Mouse (Mus musculus) brown adipose tissue, adult 24 weeks (tissue): Measurements from ENCODE around the gene Dusp16. TPM values are rescaled to one million over a fixed set of nuclear protein-coding genes. Genes with fewer than 3 reads are reported as not detected.
"Not testable (repeated sequence)": the region's sequence is repeated elsewhere in the genome, so short reads cannot be mapped to it uniquely, and the experiment has no call there.

Experiments used
- H3K27ac ChIP-seq: fragments of 200-500 bp; replicated peaks from 2 replicates; pipeline ENCODE4 v1.5.1; 2012; ENCODE audit warnings: low read depth, mild to moderate bottlenecking, low read length
- H3K4me1 ChIP-seq: fragments of 200-500 bp; 2 replicates; pipeline ENCODE4 v1.6.1; 2012; ENCODE audit warnings: low read length, mixed read lengths; ENCODE audit not compliant: control insufficient read depth, insufficient read depth, insufficient read length
- H3K4me3 ChIP-seq: fragments of 200-500 bp; 2 replicates; pipeline ENCODE4 v1.5.1; 2012; ENCODE audit warnings: low read depth, mild to moderate bottlenecking, low read length, moderate library complexity; ENCODE audit not compliant: insufficient read depth
- polyA plus RNA-seq: library from polyadenylated mRNA; stranded (reverse); fragments of >200 nt; gene quantifications from 2 replicates; pipeline ENCODE4 v1.2.4, GENCODE M21; 2012; ENCODE audit not compliant: missing spikeins, insufficient read depth, insufficient read length

Gene Dusp16
- polyA plus RNA-seq, 1 experiment: 16.6 TPM

DNA sequence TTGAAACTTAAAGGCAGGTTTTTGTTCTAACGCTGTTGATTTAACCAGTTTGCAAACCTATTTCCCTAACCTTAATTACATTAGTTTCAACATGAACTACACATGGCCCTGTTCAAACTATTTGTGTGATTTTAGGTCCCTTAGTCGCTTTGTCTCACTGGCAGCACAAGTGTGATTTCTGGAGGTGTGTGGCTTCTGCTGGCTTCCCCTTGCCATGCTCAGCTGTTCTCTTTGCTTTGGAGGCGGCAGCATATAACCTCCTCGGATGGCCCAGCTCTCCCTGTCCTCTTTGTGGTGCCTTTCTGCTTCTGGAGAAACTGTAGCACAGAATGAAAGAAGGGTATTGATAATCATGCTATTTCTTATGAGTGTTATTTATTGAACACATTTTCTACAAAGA lies 114.9 kb downstream of the Dusp16 start:
- Histone ChIP-seq H3K4me1 (peaks cover 2% of the 10 kb centered on the region), H3K27ac (no peak overlapping the region), H3K4me3 (no peak overlapping the region)

DNA sequence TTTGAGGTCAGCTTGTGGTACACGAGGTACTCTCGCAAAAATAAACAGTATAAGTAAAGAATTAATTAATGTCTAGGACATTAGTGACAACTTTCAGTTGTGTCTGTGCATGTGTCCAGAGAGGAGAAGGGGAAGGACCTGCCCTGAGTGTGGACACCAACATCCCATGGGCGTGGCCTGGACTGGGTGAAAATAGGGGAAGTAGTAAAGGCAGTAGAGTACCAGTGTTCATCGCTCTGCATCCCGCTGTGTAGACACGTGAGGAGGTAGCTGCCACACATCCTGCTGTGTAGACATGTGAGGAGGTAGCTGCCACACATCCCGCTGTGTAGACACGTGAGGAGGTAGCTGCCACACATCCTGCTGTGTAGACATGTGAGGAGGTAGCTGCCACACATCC lies 118.7 kb downstream of the Dusp16 start:
- not testable (repeated sequence) for H3K4me1 ChIP-seq, H3K4me3 ChIP-seq, H3K27ac ChIP-seq

DNA sequence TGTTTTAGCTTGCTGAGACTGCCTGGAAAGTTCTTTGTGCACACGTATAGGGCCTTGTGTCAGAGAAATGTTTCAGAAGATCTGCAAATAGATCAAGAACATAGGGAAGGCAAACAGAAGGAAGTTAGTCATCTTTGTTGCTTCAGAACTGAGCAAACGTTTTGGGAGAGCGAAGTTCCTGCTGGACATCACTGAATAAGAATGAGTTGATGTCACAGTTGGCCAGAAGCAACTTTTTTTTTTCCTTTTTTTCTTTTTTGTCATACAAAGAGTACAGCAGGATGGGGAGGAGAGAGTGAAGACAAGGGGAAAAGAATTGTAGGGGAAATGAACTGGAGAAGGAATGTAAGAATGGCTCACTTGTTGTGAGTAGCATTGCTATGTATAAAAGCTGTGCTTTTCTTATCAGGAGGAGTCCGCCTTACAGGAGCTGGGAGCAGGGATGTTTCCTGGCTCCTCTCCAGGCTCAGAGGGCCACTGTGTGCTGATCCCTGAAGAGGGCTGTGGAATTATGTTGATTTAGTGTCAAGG lies 121.5 kb downstream of the Dusp16 start:
- Histone ChIP-seq H3K4me1 (peaks cover 5% of the 10 kb centered on the region), H3K27ac (no peak overlapping the region), H3K4me3 (no peak overlapping the region)

DNA sequence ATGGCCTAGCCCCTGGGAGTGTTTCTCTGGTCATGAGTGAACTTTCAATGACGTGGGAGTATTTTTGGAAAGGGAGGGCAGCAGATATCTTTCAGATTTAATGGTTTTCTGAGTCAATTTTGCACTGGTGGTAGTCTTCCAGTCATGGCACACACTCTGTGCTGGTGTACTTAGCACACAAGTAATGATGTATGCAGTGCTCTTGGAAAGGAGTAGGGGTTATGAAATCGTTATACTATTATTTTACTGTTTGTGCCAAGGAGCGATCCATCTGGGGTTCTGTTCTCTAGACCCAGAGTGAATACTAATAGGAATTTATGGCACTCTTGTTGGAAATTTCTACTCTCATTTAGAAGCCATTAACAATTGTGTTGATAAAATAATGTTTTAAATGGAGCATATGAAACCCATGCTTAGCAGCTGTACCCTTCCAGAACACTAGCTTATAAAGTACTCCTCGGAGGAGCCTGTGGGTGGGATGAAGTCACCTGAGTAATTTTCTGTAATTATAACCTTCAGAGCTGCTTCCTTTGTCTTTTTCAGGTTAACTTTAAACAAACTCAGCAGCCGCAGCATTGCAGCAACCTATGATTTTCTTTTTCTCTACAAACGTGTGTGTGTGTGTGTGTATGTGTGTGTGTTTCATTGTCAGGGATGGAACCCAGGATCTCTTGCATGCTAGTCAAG lies 123.1 kb downstream of the Dusp16 start:
- no peak overlapping the region for H3K4me3 ChIP-seq
- no peak overlapping the region for H3K27ac ChIP-seq
- peaks cover 5% of the 10 kb centered on the region for H3K4me1 ChIP-seq

DNA sequence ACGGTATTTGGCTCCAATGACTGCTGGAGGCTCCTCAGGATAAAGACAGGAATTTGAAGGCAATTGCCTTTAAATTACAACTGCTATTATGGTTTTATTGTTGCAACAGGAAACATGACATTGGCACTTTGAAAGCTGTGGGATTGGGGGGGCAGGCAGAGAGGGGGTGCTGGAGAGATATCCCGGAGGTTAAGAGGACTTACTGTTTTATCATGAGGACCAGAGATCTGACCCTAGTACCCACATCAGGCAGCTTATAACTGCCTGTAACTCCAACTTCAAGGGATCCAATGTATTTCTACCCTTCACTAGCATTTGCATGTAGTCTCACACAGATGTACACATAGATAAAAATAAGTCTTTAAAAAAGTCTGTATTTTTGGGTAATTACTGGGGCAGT lies 123.9 kb downstream of the Dusp16 start:
- Histone ChIP-seq H3K27ac (no peak overlapping the region), H3K4me3 (no peak overlapping the region), H3K4me1 (peaks cover 3% of the 10 kb centered on the region; the same call in 1 of the 2 replicates)

DNA sequence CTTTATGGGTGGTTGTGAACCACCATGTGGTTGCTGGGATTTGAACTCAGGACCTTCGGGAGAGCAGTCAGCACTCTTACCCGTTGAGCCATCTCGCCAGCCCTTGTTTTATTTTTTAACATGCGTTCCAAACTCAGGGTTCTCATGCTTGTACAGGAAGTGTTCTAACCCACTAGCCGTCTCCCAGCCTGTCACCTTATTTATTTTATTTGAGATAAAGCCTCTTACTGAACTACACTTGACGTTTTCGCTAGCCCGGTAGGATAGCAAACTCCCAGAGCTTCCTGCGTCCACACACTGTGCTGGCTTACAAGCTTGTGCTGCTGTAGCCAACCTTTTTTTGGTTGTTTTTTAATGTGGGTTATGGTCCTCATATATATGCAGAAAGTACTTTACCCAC lies 126.6 kb downstream of the Dusp16 start:
- Histone ChIP-seq H3K27ac (no peak overlapping the region), H3K4me3 (no peak overlapping the region), H3K4me1 (no peaks in the 10 kb centered on the region)

Other genes starting within 250 kb of the Dusp16 start
- 22.1 and 33.0 TPM in 2 replicates for gene Lrp6, start 225.7 kb downstream of the Dusp16 start, polyA plus RNA-seq
- gene Mansc1, start 160.1 kb downstream of the Dusp16 start, polyA plus RNA-seq: 0.87 and 1.3 TPM in 2 replicates
- gene Borcs5, start 153.1 kb downstream of the Dusp16 start, polyA plus RNA-seq: 7.3 and 15.2 TPM in 2 replicates
- 10.1 and 12.0 TPM in 2 replicates for gene Crebl2, start 37.5 kb upstream of the Dusp16 start, polyA plus RNA-seq
- gene Gpr19, start 106.0 kb upstream of the Dusp16 start, polyA plus RNA-seq: 3.5 and 4.8 TPM in 2 replicates
- gene Cdkn1b, start 127.8 kb upstream of the Dusp16 start, polyA plus RNA-seq: 17.1 and 20.7 TPM in 2 replicates
- 2.8 and 22.1 TPM in 2 replicates for gene Apold1, start 189.1 kb upstream of the Dusp16 start, polyA plus RNA-seq
- gene Ddx47, start 219.0 kb upstream of the Dusp16 start, polyA plus RNA-seq: 37.6 and 45.3 TPM in 2 replicates